Comparison of ENCODE assay signal across 37 mouse cellular contexts in genomic region chr9:120530471-120530870, GRCm38 (mm10). TPM values are rescaled to one million over a fixed set of nuclear protein-coding genes. Genes with fewer than 3 reads are reported as not detected.
"Had no signal": no experiment of that assay in that cellular context is flagged by ENCODE, and none has a peak within 500 bp of the region (broad histone marks: within the 10 kb centered on the region; RNA-seq: fewer than 3 reads in every experiment).

No protein-coding gene starts in this region.

- H3K4me2 ChIP-seq: heart, embryonic 11.5 days; heart, embryonic 12.5 days; heart, embryonic 13.5 days; heart, embryonic 15.5 days; hindbrain, embryonic 12.5 days; hindbrain, embryonic 13.5 days; hindbrain, embryonic 14.5 days; hindbrain, embryonic 15.5 days; intestine, embryonic 15.5 days; kidney, embryonic 15.5 days had no signal

- DNase-seq: heart, adult 2 months; heart, postnatal 10 days; heart, postnatal 14 days; heart, postnatal 36 days; heart, postnatal 4 days; kidney, adult 11 months; kidney, adult 18-20 months; kidney, adult 2 months; kidney, adult 8-10 months; kidney, adult 9 months; kidney, postnatal 10 days; kidney, postnatal 14 days; kidney, postnatal 25 days; kidney, postnatal 36 days; kidney, postnatal 4 days; layer of hippocampus, adult 9-11 months; layer of hippocampus, postnatal 36 days had no signal

- ATAC-seq: hindbrain, embryonic 16.5 days; hindbrain, postnatal 0 days; inflammation-experienced regulatory T-cells, adult 6 months; intestine, embryonic 15.5 days; intestine, embryonic 16.5 days; intestine, postnatal 0 days had no signal

- H3K27me3 ChIP-seq: heart, embryonic 12.5 days; heart, embryonic 13.5 days; hindbrain, embryonic 12.5 days; hindbrain, embryonic 13.5 days; hindbrain, embryonic 15.5 days; intestine, embryonic 15.5 days; kidney, embryonic 15.5 days had no signal

- H3K36me3 ChIP-seq: heart, embryonic 10.5 days; heart, embryonic 12.5 days; heart, embryonic 13.5 days; heart, embryonic 15.5 days; hindbrain, embryonic 12.5 days; hindbrain, embryonic 13.5 days; hindbrain, embryonic 15.5 days; intestine, embryonic 15.5 days; kidney, embryonic 15.5 days had no signal

- H3K4me1 ChIP-seq: heart, embryonic 10.5 days; heart, embryonic 12.5 days; heart, embryonic 13.5 days; heart, embryonic 15.5 days; hindbrain, embryonic 12.5 days; hindbrain, embryonic 13.5 days; hindbrain, embryonic 15.5 days; intestine, embryonic 15.5 days; kidney, embryonic 15.5 days had no signal

- H3K9ac ChIP-seq: heart, embryonic 12.5 days; heart, embryonic 13.5 days; heart, embryonic 15.5 days; hindbrain, embryonic 12.5 days; hindbrain, embryonic 13.5 days; hindbrain, embryonic 14.5 days; hindbrain, embryonic 15.5 days; intestine, embryonic 15.5 days; kidney, embryonic 15.5 days had no signal

- H3K4me3 ChIP-seq: heart, adult 2 months; heart, embryonic 10.5 days; heart, embryonic 12.5 days; heart, embryonic 13.5 days; heart, embryonic 15.5 days; hindbrain, embryonic 12.5 days; hindbrain, embryonic 13.5 days; hindbrain, embryonic 15.5 days; intestine, embryonic 15.5 days; kidney, embryonic 15.5 days; layer of hippocampus, adult 2 months had no signal

- H3K9me3 ChIP-seq: heart, embryonic 10.5 days; heart, embryonic 15.5 days; hindbrain, embryonic 12.5 days; hindbrain, embryonic 15.5 days; intestine, embryonic 15.5 days; kidney, embryonic 15.5 days had no signal

- H3K27ac ChIP-seq: heart, adult 2 months; heart, embryonic 10.5 days; heart, embryonic 13.5 days; heart, embryonic 15.5 days; hindbrain, embryonic 12.5 days; hindbrain, embryonic 13.5 days; hindbrain, embryonic 14.5 days; hindbrain, embryonic 15.5 days; hindbrain, postnatal 0 days; intestine, embryonic 15.5 days; kidney, embryonic 15.5 days; kidney, postnatal 0 days; layer of hippocampus, adult 2 months had no signal

RNA-seq across cellular contexts. Expression of gene Entpd3, which starts 9.1 kb away (rescaled TPM):
- polyA plus RNA-seq: heart, embryonic 14.5 days; heart, postnatal 0 days had no signal
